Mouse (Mus musculus) mature B cell (primary cell): ENCODE data around the gene Scyl1.

Source experiments
- in situ Hi-C: fragments of 300-500 bp; cut with MboI; formaldehyde crosslinking; loops from 2 replicates; pipeline ENCODE4 v1.14.3; 2019

Scyl1 gene

GRCm38 (mm10) chr19:5803041-5803880 lies 32.0 kb upstream of the Scyl1 start:
- in situ Hi-C loops: no loop called here

DNA sequence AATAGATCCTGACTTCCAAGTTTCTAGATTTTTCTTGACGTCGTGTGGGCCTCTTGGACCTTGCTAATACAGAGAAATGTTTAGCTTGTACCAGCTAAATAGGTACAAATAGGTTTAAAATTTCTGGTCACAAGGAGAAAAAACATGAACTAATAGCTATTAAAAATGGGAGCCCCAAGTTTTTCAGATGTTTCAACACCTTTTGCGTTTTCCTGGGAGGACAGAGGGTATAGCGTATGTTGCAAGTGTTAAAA lies 31.5 kb upstream of the Scyl1 start:
- in situ Hi-C loops: no loop called here

DNA sequence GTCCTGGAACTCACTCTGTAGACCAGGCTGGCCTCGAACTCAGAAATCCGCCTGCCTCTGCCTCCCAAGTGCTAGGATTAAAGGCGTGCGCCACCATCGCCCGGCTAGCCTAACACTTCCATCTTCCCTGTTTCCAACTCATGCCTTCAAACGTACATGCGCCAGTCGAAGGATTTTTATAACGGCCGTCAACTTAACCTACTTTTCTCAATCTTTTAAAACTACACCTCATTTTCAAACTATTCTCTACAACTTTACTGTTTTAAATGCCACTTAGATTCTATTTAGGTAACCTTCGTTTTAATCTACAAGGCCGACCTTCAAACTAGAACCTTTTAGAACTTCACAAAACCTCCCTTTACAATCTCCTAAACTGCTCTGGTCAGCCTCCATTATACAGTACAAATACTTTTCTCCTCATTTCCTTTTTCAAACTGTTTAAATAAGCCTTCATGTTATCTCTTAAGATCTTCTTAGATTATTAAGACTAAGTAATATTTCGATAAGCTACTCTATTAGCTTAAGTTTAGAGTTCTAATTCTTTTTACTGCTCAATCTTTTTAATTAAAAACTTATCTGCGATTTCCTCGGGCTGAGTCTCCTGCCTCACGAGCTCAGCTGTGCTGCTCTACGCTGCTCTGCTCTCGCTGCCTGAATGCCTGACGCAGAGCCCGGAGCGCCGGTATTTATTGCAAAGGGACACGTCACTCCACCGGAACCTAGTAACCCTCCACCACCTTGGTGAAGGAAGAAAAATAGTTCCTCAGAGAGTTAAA lies 31.0 kb upstream of the Scyl1 start:
- in situ Hi-C loops: no loop called here

- in situ Hi-C loops: no loop called here
Observed at GRCm38 (mm10) chr19:5801432-5801964, 30.3 kb upstream of the Scyl1 start.

DNA sequence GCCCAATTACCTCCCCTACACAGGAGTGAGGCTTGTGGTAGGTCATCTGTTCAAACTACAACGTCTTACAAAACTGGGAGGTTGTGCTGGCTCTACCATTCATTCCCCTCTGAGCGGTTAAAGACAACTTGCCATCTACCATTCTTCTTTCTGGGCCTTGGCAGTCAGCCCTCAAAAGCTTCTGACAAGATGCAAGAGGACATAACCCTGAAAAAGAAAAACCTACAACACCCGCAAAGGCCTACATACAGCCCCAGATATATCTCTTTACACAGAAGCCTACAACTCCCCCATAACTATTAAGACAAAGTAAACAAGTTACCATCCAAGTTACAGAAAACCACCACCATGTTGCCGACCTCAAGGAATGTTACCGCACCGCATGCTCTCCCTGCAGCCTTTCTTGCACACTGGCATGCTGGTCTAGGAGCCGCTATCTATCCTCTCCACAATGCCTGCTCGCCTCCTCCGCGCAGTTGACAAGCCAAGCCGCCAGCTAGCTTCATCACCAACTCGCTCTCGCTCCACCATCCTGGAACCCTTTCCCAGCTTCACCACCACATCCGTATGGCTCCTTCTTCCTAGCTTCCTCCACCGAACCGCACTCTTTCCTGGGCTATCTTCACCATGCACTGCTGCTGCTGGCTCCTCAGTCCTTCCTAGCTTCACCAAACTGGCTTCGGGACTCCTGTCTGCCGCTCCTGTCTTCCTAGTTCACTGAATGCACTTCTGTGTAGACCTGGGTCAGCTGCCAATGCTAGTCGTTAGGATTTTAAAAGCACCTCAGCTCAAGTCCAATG lies 29.6 kb upstream of the Scyl1 start:
- in situ Hi-C loops: no loop called here

GRCm38 (mm10) chr19:5800350-5800631 lies 29.1 kb upstream of the Scyl1 start:
- in situ Hi-C loops: no loop called here

GRCm38 (mm10) chr19:5799566-5800349 lies 28.5 kb upstream of the Scyl1 start:
- in situ Hi-C loops: no loop called here

GRCm38 (mm10) chr19:5798700-5799479 lies 27.7 kb upstream of the Scyl1 start:
- in situ Hi-C loops: no loop called here

DNA sequence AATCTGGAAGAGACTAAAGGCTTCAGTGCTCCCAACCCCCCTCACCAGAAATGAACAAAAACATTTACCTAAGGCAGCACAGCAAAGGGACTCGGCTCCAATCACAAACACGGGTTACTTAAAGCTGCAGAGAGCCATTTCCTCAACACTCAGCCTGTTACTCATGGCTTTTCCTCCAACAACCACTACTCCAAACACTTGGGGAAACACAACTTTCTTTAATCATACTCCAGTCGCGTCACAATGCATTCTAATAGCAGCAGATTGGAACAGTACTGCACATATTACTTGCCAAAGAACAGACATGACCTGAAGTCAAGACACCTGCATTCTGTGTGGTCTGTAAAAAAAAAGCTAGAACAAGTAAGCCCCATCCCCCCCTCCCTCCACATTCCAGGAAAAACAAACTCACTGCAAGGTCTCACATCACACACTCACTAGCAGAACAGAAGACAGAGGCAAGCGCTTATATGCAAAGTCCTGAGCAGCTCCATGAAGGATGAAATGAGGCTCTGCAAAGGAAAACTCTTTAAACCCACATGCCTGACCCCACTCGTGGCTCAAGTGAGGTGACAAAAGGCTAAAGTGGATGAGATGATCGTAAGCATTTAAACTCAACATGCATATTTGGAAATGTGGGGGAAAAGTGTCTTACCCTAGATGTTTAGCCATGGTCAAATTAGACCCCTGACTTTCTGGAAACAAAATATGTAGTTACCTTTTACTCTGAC lies 26.3 kb upstream of the Scyl1 start:
- in situ Hi-C loops: no loop called here

DNA sequence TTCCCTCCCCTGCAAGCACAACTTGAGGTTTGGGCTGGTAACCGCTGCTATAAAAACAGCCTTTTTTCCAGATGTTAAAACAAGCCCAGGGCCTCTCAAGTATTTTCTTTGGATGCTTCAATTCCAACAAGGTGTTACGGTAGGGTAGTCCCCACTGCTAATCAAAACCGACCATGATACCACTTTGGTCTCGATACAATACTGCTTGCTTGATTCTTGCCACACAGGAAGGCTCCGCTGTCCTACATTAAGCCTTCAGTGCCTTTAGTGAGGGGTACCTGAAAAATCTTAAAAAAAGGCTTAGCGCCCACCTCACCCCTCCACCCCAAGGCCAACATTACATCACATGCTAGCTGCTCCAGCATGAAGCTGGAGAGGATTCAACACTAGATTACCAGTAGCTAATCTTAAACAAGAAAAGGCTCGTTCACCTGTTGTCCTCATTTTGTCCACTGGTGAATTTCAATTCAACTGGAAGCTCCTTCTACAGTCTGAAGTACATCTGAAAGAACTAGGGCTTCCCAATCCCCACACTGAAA lies 25.4 kb upstream of the Scyl1 start:
- in situ Hi-C loops: no loop called here

DNA sequence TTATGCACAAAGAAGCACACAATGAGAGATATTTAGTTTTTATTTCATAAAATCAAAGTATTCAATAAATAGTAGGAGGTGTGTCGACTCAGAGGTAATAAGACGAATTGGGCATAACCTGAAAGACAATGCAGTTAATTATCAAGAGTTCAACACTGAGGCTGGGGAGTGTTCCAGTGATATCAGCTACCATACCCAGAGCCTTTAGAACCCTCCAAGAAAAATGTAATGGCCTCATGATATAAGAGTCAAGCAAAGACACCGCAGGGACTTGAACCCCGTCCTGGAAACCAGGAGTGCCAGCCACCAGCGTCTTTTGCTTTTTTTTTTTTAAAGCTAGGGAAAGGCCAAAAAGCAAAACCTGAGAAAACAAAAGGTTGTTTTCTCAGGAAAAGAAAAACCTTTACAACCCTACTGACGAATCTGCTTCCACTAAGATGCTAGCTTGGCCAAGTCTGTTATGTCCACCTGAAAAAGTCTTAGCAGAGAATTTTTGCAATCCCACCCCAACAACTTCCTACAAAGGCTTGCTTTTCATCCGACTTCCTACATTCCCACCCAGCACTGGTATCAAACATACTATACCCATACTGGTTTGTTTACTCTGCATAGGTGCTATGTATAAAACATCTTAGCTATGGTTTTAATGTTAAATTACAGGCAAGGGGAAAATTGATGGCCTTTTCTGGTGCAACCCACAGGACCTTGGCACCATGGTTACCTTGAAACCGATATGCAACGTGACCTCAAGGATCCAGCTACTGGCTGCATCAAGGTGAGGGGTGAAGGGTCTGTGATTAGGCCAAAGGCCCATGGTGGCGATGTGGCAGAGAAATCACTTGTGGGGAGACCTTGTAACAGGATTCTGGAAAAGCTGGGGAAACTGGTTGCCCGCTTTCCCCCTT lies 24.7 kb upstream of the Scyl1 start:
- in situ Hi-C loops: no loop called here

DNA sequence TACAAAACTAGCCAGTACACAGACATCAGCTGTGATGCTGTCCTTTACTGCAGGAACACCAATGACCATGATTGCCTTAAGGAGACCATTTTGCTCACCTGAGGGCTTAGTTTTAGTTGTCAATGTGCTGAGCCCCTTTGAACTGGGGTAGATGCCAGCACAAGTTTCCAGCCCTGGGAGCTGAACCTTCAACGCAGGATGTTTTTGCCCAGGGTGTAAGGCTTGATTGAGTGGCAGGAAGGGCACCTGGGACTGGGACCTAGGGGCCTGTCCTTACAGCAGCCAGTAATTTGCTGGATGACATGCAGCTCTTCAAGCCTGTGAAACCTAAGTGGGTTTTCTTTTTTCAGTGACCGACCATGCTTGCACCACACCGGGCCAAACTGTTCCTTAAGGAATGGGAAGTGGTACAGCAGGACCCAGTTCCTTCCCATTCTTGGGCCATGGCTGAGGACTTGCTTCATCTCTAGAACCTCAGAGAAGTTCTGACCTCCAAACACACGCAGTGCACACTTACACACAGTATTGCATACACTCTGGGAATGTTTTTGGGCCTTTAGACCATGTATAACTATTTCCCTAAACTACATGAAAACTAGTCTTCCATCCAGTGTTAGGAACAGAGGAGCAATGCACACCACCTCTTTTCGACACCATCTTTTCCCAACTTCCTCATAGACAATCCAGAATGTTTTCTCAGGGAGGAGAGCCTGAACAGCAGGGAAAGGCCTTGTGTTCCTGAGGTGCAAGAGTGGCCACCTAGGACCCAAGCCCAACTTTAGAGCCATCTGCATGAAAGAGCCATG lies 23.8 kb upstream of the Scyl1 start:
- in situ Hi-C loops: loop anchor here (5.0 kb wide), 1 partner anchor 52 kb away; no protein-coding TSS in a partner anchor

DNA sequence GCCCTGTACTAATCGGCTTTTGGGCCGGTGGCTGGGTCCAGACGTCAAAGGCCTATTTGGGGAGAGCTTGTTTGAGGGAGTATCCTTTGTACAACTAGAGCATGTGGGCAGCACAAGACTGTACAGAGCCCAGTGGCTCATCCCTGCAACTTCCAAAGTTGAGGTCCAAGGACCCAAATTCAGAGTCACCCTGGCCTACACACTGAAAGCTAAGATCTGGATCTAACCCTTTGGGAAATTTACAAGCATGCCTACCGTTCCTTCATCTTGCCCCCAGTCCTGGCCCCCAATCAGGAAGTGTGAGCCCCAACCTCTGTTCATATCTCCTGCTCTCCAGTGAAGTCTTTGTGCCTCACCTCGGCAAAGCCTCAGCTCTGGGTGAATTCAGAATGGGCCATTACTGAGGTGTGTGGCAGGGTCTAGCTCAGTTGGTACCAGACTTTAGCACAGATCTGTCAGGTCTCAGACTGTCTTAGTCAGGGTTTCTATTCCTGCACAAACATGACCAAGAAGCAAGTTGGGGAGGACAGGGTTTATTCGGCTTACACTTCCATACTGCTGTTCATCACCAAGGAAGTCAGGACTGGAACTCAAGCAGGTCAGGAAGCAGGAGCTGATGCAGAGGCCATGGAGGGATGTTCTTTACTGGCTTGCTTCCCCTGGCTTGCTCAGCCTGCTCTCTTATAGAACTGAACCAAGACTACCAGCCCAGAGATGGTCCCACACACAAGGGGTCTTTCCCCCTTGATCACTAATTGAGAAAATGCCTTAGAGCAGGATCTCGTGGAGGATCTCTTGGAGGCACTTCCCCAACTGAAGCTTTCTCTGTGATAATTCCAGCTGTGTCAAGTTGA lies 22.9 kb upstream of the Scyl1 start:
- in situ Hi-C loops: loop anchor here (5.0 kb wide), 1 partner anchor 53 kb away; no protein-coding TSS in a partner anchor

DNA sequence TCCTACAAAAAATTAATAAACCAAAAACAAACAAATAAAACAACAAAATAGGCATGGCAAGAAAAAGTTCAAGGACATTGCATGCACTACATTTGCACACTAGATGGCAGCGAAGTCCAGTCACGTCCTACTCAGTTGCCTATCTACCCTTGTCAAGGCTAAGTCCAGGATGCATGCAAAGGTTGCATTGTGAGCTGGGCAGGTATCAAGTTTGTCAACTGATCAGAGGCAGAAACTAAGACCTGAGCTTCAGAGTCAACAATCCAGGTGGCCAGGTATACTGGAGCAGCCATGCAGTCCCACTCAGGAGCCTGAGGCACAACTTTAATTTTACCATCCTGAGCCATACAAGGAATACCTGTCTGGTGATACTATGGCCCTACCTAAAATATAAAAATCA lies 21.9 kb upstream of the Scyl1 start:
- in situ Hi-C loops: loop anchor here (5.0 kb wide), 1 partner anchor 54 kb away; no protein-coding TSS in a partner anchor

DNA sequence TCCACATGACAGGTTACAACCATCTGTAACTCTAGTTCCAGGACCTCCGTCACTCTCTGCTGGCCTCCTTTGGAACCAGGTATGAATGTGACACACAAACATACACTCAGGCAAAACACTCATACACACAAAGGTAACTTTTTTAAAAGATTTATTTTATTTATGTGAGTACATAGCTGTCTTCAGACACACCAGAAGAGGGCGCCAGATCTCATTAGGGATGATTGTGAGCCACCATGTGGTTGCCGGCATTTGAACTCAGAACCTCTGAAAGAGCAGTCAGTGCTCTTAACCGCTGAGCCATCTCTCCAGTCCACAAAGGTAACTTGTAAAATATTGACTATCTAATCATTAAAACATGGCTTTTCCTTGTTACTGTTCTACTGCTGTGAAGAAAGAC lies 20.1 kb upstream of the Scyl1 start:
- in situ Hi-C loops: loop anchor here (5.0 kb wide), 1 partner anchor 56 kb away; no protein-coding TSS in a partner anchor

- in situ Hi-C loops: no loop called here
Observed at GRCm38 (mm10) chr19:5789066-5789465, 17.8 kb upstream of the Scyl1 start.

- in situ Hi-C loops: no loop called here
Observed at GRCm38 (mm10) chr19:5788620-5789019, 17.4 kb upstream of the Scyl1 start.
